Mouse (Mus musculus) small intestine, adult 2 months (tissue): ENCODE measurements at regions not wholly inside any gene's neighbourhood (a gene's known extent, or its start where the extent isn't known, plus 50 kb on each side); places are given as distances from the start of the nearest gene placed in this dataset.

Source experiments
- H3K27ac ChIP-seq: fragments of 200-500 bp; 2 replicates; pipeline ENCODE4 v1.5.1; 2012; ENCODE audit warnings: low read depth, low read length, control low read depth, inconsistent platforms; ENCODE audit not compliant: insufficient read depth
- H3K27me3 ChIP-seq: fragments of 200-500 bp; 2 replicates; pipeline ENCODE4 v1.6.1; 2012; ENCODE audit warnings: mild to moderate bottlenecking, moderate library complexity, low read length, inconsistent platforms; ENCODE audit not compliant: control insufficient read depth, insufficient read depth
- H3K36me3 ChIP-seq: fragments of 200-500 bp; 2 replicates; pipeline ENCODE4 v1.6.1; 2012; ENCODE audit warnings: mild to moderate bottlenecking, low read length, control low read depth, inconsistent platforms; ENCODE audit not compliant: control insufficient read depth, insufficient read depth
- H3K4me1 ChIP-seq: fragments of 200-500 bp; 2 replicates; pipeline ENCODE4 v1.6.1; 2012; ENCODE audit warnings: low read length, inconsistent platforms, mixed read lengths; ENCODE audit not compliant: control insufficient read depth, insufficient read depth, insufficient read length
- H3K4me3 ChIP-seq: fragments of 200-500 bp; 2 replicates; pipeline ENCODE4 v1.5.1; 2012; ENCODE audit warnings: low read depth, mild to moderate bottlenecking, control low read depth, inconsistent platforms, low read length, moderate library complexity
- CTCF ChIP-seq: fragments of 200-500 bp; IDR thresholded peaks from 2 replicates; pipeline ENCODE4 v1.5.1; 2012; ENCODE audit warnings: low read depth, mild to moderate bottlenecking, control low read depth, inconsistent platforms, low read length, moderate library complexity, mixed read lengths; ENCODE audit not compliant: insufficient replicate concordance, insufficient read length; ENCODE audit errors: extremely low read depth
- POLR2A ChIP-seq: fragments of 200-500 bp; IDR thresholded peaks from 2 replicates; pipeline ENCODE4 v1.6.1; 2012; ENCODE audit warnings: low read depth, mild to moderate bottlenecking, control low read depth, inconsistent platforms, low read length, moderate library complexity
- WGBS: fragments of 180-500 bp; shearing (Covaris S2); methylation state at CpG from one replicate; pipeline ENCODE4 v1.1.7; 2018; 5-methylcytosine and 5-hydroxymethylcytosine counted together

GRCm38 (mm10) chr4:137216908-137217497 lies 60.3 kb upstream of the Wnt4 start:
- TF ChIP-seq POLR2A (no peak), CTCF (no peak)
- Histone ChIP-seq H3K36me3 (no peaks in the 10 kb centered on the region), H3K27ac (no peak overlapping the region), H3K4me3 (no peak overlapping the region), H3K27me3 (no peaks in the 10 kb centered on the region), H3K4me1 (no peaks in the 10 kb centered on the region)
- 59% methylated on average over 9 of the region's 9 CpGs for WGBS

DNA sequence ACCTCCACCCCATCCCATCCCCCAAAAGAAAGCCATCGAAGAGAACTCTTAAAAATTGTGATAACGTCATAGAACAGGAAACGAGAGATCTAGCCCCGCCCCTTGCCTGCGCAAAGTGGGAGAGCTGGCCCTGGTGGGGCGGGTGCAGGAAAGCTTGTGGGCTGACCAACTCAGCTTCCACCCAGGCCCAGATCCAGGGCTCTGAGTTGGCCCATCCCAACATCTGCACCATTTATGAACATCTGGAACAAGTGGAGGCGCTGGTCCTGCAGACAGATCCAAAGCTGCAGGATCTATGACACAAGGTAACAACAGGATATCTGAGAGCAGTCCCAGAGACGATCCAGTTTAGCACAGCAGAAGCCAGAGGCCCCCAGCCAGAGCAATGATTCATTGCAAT lies 62.7 kb upstream of the Wnt4 start:
- no peak for TF ChIP-seq POLR2A
- TF ChIP-seq CTCF, result no peak
- Histone ChIP-seq H3K27ac (no peak overlapping the region), H3K27me3 (no peaks in the 10 kb centered on the region), H3K4me3 (no peak overlapping the region), H3K36me3 (no peaks in the 10 kb centered on the region), H3K4me1 (peaks cover 8% of the 10 kb centered on the region; the same call in 1 of the 2 replicates)
- WGBS, result 44% methylated on average over 8 of the region's 8 CpGs

DNA sequence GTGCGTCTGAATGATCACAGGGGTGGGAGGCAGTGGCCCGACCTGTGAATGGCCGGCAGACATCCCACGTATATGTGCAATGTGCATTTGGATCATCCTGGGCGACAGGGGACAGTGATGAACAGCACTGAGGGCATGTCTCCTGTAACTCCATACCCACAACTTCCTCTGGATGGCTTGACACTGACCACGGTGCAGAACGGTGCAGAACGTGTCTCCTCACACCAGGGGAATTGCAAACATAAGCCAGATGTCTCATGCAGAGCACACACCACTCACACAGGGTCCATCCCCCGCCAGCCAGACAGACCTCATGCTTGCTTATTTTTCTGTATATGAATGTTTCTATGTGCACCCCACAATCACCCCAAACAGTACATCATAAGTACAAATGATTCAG lies 64.4 kb upstream of the Wnt4 start:
- Histone ChIP-seq H3K27me3 (no peaks in the 10 kb centered on the region), H3K4me1 (peaks cover 8% of the 10 kb centered on the region; the same call in 1 of the 2 replicates), H3K36me3 (no peaks in the 10 kb centered on the region), H3K27ac (no peak overlapping the region), H3K4me3 (no peak overlapping the region)
- WGBS, result 74% methylated on average over 9 of the region's 9 CpGs
- TF ChIP-seq CTCF (no peak), POLR2A (no peak)

GRCm38 (mm10) chr4:137212106-137212505 lies 65.2 kb upstream of the Wnt4 start:
- no peak for TF ChIP-seq POLR2A
- TF ChIP-seq CTCF, result no peak
- Histone ChIP-seq H3K27me3 (no peaks in the 10 kb centered on the region), H3K36me3 (no peaks in the 10 kb centered on the region), H3K4me1 (peaks cover 8% of the 10 kb centered on the region; the same call in 1 of the 2 replicates), H3K27ac (no peak overlapping the region), H3K4me3 (no peak overlapping the region)
- WGBS, result 41% methylated on average over 14 of the region's 14 CpGs

DNA sequence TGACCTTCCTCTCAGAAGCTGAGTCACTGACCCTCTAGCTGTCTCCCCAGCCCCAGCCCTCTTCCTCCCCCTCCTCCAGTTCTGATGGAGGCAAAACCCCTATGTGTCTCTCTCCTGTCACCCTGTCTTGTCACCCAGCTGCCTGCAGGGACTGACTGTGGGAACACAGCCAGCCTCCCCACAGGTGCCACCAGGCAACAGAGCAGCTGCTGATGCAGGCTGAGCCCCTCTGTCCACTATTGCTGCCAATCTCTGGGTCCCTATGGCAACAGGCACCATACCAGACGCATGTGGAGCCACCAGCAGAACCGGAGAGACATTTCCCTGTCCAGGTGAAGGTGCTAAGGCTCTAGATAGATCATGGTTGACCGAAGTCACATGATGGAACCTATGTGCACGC lies 66.0 kb upstream of the Wnt4 start:
- H3K27ac ChIP-seq, result no peak overlapping the region
- H3K4me1 ChIP-seq, result peaks cover 8% of the 10 kb centered on the region; the same call in 1 of the 2 replicates
- no peaks in the 10 kb centered on the region for H3K27me3 ChIP-seq
- no peak overlapping the region for H3K4me3 ChIP-seq
- TF ChIP-seq CTCF (no peak), POLR2A (no peak)
- WGBS, result 60% methylated on average over 4 of the region's 4 CpGs
- no peaks in the 10 kb centered on the region for H3K36me3 ChIP-seq

- no peaks in the 10 kb centered on the region for H3K36me3 ChIP-seq
- H3K27me3 ChIP-seq, result no peaks in the 10 kb centered on the region
- 29% methylated on average over 4 of the region's 4 CpGs for WGBS
- peaks cover 8% of the 10 kb centered on the region; the same call in 1 of the 2 replicates for H3K4me1 ChIP-seq
- no peak overlapping the region for H3K27ac ChIP-seq
- TF ChIP-seq POLR2A, result no peak
- no peak for TF ChIP-seq CTCF
- H3K4me3 ChIP-seq, result no peak overlapping the region
Observed at GRCm38 (mm10) chr4:137210525-137210924, 66.8 kb upstream of the Wnt4 start.

DNA sequence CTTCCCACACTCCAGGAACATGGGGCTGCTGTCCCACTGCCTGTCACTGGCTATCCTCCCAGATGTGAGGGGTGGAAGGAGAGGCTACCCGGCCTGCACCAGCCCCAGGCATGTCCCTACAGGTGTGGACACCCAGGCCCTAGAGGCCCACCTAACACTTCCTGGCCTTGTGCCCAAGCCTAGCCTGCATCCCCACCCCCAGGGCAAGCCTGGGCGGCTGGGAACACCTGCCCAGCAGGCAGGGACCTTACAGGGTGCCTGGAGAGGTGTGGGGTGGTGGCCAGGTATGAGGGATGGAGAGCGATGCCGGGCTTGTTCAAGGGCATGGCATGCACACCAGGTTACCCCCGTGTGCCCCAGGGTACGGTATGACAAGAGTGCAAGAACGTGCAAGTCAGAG lies 76.3 kb upstream of the Wnt4 start:
- WGBS, result 68% methylated on average over 7 of the region's 7 CpGs
- H3K27ac ChIP-seq, result no peak overlapping the region
- H3K27me3 ChIP-seq, result peaks cover 3% of the 10 kb centered on the region; the same call in 1 of the 2 replicates
- no peaks in the 10 kb centered on the region for H3K4me1 ChIP-seq
- no peak overlapping the region for H3K4me3 ChIP-seq
- TF ChIP-seq POLR2A (no peak), CTCF (no peak)
- no peaks in the 10 kb centered on the region for H3K36me3 ChIP-seq

- Histone ChIP-seq H3K4me3 (no peak overlapping the region), H3K27ac (no peak overlapping the region)
- TF ChIP-seq CTCF, result no peak
- TF ChIP-seq POLR2A, result no peak
Observed at GRCm38 (mm10) chr4:137200426-137200825, 76.9 kb upstream of the Wnt4 start.

More at GRCm38 (mm10) chr4:137200426-137200825, 76.9 kb upstream of the Wnt4 start:
- 72% methylated on average over 9 of the region's 9 CpGs for WGBS
- Histone ChIP-seq H3K4me1 (no peaks in the 10 kb centered on the region), H3K36me3 (no peaks in the 10 kb centered on the region), H3K27me3 (peaks cover 3% of the 10 kb centered on the region; the same call in 1 of the 2 replicates)
